Mouse (Mus musculus): ENCODE data around the gene Rapgef1. TPM values are rescaled to one million over a fixed set of nuclear protein-coding genes. Genes with fewer than 3 reads are reported as not detected.

Rapgef1 gene
- polyA plus RNA-seq, 1 experiment from 2014 or later, result 24.1 TPM

GRCm38 (mm10) chr2:29603930-29604329, 15.6 kb upstream of the Rapgef1 start:
- no peak overlapping the region for H3K4me2 ChIP-seq (replicated peaks)
- H3K4me1 ChIP-seq, result no peaks in the 10 kb centered on the region
- no peak overlapping the region for H3K27ac ChIP-seq (replicated peaks)
- H3K27me3 ChIP-seq, result peaks cover 16% of the 10 kb centered on the region
- H3K9ac ChIP-seq (replicated peaks), result no peak overlapping the region
- no peaks in the 10 kb centered on the region for H3K36me3 ChIP-seq
- no peaks in the 10 kb centered on the region for H3K9me3 ChIP-seq
- no peak overlapping the region for H3K4me3 ChIP-seq
- peak; percentile 44; the same call in 1 of the 2 replicates for ATAC-seq (ENCODE audit: low FRiP score, low read depth)
- 1% methylated on average over 3 of the region's 3 CpGs for WGBS

- Histone ChIP-seq H3K9me3 (no peaks in the 10 kb centered on the region), H3K4me3 (no peak overlapping the region), H3K27me3 (peaks cover 16% of the 10 kb centered on the region), H3K4me1 (no peaks in the 10 kb centered on the region), H3K4me2 (replicated peaks) (no peak overlapping the region), H3K27ac (replicated peaks) (no peak overlapping the region), H3K9ac (replicated peaks) (no peak overlapping the region), H3K36me3 (no peaks in the 10 kb centered on the region)
- WGBS, result 87% methylated on average over 5 of the region's 5 CpGs
- ATAC-seq (ENCODE audit: low FRiP score, low read depth), result no peak
Measured at GRCm38 (mm10) chr2:29605591-29605990, 13.9 kb upstream of the Rapgef1 start.

DNA sequence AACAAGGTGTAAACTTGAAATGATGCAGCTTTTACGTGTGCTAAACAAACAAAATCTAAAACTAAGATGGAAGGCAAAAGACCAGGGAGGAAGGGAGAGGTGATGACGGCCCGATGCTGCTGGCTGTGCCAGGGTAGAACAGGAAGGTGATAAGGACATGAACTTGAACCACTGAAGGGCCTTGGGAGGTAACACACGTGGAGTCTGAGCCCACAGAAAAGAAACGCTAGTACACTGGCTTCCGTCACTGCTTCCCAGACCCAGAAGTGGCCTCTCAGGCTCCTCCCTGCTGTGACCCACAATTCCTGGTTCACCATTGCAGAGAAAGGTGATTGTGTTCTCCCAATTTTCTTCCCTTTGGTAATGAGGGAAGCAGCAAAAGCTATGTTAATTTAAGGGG, 13.1 kb upstream of the Rapgef1 start:
- Histone ChIP-seq H3K27me3 (peaks cover 16% of the 10 kb centered on the region), H3K4me3 (no peak overlapping the region), H3K4me1 (no peaks in the 10 kb centered on the region), H3K9me3 (no peaks in the 10 kb centered on the region), H3K4me2 (replicated peaks) (no peak overlapping the region), H3K9ac (replicated peaks) (no peak overlapping the region), H3K27ac (replicated peaks) (no peak overlapping the region), H3K36me3 (no peaks in the 10 kb centered on the region)
- 48% methylated on average over 6 of the region's 6 CpGs for WGBS
- no peak for ATAC-seq (ENCODE audit: low FRiP score, low read depth)

DNA sequence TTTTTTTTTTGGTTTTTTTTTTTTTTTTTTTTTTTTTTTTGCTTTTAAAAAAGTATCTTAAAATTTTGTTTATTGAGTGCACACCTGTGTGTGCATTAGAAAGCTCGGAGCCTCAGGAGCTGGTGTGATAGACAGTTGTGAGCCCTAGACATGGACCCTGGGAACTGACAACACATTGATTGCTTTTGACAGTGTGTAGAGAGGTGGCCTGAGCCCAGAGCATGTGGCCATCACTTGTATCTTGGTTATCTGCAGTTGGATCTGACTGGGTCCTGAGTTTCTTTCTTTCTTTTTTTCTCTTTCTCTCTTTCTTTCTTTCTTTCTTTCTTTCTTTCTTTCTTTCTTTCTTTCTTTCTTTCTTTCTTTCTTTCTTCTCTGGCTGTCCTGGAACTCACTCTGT, 2.2 kb upstream of the Rapgef1 start:
- ATAC-seq (ENCODE audit: low FRiP score, low read depth), result no peak
- no peak overlapping the region for H3K27ac ChIP-seq (replicated peaks)
- no peaks in the 10 kb centered on the region for H3K27me3 ChIP-seq
- peaks cover 19% of the 10 kb centered on the region for H3K4me1 ChIP-seq
- no peak overlapping the region for H3K4me3 ChIP-seq
- H3K9ac ChIP-seq (replicated peaks), result no peak overlapping the region
- no peak overlapping the region for H3K4me2 ChIP-seq (replicated peaks)
- WGBS, result 95% methylated on average over 1 of the region's 1 CpGs
- H3K9me3 ChIP-seq, result no peaks in the 10 kb centered on the region
- H3K36me3 ChIP-seq, result 0 out of 2 replicates have a peak, but pooled peaks cover under 1% of the 10 kb centered on the region

DNA sequence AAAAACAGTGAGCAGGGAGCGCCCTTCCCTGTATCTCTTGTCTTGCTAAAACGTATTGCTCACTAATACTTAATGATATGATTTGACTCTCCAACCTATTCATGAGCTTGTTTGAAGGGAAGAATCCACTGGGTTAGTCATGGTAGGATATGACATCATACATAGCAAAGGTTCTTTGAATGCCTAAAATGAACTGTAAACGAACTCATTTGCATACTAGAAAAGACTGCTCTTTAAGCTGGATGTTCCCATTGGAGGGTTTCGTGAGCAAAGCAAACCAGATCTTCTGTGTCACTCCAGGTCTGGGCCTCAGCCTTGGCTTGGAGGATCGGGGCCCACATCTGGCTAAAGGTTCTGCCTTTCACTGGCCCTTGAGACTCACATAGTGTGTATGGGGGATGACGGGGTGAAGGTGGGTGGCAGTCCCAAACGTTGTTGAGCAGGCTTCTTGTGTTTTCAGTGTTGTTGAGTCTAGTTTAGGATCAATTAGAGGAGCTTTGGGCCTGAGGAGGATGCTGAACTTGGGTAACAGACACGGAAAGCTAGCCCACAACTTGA, 515 bp upstream of the Rapgef1 start:
- H3K4me2 ChIP-seq (replicated peaks), result peak overlapping the region; percentile 29
- H3K27ac ChIP-seq (replicated peaks), result no peak overlapping the region
- peak overlapping the region; percentile 83; the same call in 1 of the 2 replicates for H3K4me3 ChIP-seq
- peak; percentile 47 for ATAC-seq (ENCODE audit: low FRiP score, low read depth)
- H3K9ac ChIP-seq (replicated peaks), result no peak overlapping the region
- 64% methylated on average over 8 of the region's 8 CpGs for WGBS
- no peaks in the 10 kb centered on the region for H3K27me3 ChIP-seq
- 0 out of 2 replicates have a peak, but pooled peaks cover 6% of the 10 kb centered on the region for H3K36me3 ChIP-seq
- H3K4me1 ChIP-seq, result peaks cover 31% of the 10 kb centered on the region
- H3K9me3 ChIP-seq, result no peaks in the 10 kb centered on the region

GRCm38 (mm10) chr2:29620301-29620827, 844 bp downstream of the Rapgef1 start:
- Histone ChIP-seq H3K27me3 (no peaks in the 10 kb centered on the region), H3K4me2 (replicated peaks) (peak overlapping the region; percentile 92), H3K9ac (replicated peaks) (peak overlapping the region; percentile 89), H3K27ac (replicated peaks) (peak overlapping the region; percentile 95), H3K36me3 (0 out of 2 replicates have a peak, but pooled peaks cover 6% of the 10 kb centered on the region), H3K4me1 (peaks cover 34% of the 10 kb centered on the region), H3K4me3 (peak overlapping the region; percentile 83), H3K9me3 (no peaks in the 10 kb centered on the region)
- no peak; the same call in 1 of the 2 replicates for ATAC-seq (ENCODE audit: low FRiP score, low read depth)
- under 1% methylated on average over 15 of the region's 15 CpGs for WGBS

DNA sequence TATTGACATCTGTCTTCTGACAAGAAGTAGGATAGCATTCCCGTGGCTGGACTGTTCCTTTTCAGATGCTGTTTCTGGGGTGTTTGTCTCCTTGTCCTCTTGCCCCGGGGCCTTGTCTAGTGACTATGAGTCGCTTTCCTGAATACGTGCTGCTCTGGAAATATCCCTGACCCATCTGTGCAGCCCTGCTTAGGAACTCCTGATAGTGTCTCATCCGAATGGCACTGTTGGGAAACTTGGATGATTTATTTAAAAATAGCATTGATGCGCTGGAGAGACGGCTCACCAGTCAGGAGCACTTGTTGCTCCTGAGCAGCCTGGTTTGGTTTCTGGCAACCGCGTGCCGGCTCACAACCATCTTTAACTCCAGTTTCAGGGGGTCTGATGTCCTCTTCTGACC, 1.6 kb downstream of the Rapgef1 start:
- H3K27me3 ChIP-seq, result no peaks in the 10 kb centered on the region
- 81% methylated on average over 10 of the region's 10 CpGs for WGBS
- peak overlapping the region; percentile 89 for H3K9ac ChIP-seq (replicated peaks)
- peak overlapping the region; percentile 92 for H3K4me2 ChIP-seq (replicated peaks)
- no peak overlapping the region for H3K27ac ChIP-seq (replicated peaks)
- peaks cover 34% of the 10 kb centered on the region for H3K4me1 ChIP-seq
- no peak for ATAC-seq (ENCODE audit: low FRiP score, low read depth)
- peak overlapping the region; percentile 83 for H3K4me3 ChIP-seq
- H3K9me3 ChIP-seq, result no peaks in the 10 kb centered on the region
- H3K36me3 ChIP-seq, result 0 out of 2 replicates have a peak, but pooled peaks cover 6% of the 10 kb centered on the region

DNA sequence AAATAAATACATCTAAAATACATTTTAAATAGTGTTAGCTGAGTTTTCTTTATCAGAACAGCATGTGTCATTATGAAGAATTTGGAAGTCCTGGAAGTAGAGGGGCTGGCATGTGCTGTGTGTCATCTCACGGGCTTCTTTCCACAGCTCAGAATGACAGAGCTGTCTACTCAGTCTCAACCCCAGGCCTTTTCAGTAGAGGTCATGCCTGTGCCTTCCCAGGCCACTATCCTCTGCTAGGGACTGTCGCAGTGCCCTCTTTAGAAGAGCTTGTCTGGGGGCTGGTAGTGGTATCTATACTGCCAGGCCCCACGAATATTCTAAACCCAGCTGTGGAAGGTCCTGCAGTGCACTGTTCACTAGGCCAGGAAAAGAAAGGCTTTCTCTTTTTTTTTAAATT, 2.1 kb downstream of the Rapgef1 start:
- Histone ChIP-seq H3K4me3 (no peak overlapping the region), H3K27ac (replicated peaks) (no peak overlapping the region), H3K27me3 (no peaks in the 10 kb centered on the region), H3K9me3 (no peaks in the 10 kb centered on the region), H3K4me2 (replicated peaks) (peak overlapping the region; percentile 92), H3K9ac (replicated peaks) (no peak overlapping the region), H3K36me3 (0 out of 2 replicates have a peak, but pooled peaks cover 6% of the 10 kb centered on the region), H3K4me1 (peaks cover 34% of the 10 kb centered on the region)
- no peak for ATAC-seq (ENCODE audit: low FRiP score, low read depth)
- 90% methylated on average over 3 of the region's 3 CpGs for WGBS

DNA sequence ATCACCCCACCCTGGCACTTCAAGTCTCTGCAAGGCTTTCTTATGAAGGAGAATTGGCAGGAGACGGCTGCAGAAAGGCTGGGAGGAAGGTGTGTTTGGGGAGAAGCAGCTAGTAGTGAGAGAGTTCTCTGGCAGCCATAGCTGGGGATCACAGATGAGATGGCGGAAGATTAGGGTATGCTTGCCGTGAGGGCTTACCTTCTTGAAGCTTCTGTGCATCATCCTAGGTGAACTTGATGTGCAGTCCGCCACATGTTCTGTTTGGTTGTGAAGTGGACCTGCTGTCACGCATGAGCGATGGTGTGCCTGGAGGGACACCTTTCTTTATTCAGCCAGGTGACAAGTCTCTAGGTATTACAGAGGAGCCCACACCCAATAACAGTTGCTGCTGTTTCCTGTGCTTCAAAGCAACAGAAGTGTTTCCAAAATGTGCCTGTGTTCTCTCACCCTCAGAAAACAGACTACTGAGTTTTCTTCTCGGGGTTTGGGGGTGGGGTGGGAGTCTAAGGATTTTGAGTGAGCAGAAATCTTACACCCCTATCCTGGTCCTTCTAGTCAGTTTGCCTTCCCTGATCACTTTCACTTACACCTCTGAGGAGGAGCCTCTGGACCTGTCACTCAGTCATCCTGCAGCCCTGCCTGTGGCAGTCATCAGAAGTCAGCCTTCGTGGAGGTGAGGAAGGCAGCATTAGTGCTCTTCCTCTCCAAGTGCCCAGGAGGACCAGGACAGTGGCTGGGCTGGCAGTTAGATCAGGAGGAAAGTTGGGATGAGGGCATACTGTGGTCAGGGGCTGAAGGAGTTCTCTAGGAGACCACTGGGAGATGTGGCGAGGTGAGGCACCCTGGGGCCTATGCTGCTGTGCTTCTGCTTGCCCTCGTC, 2.8 kb downstream of the Rapgef1 start:
- Histone ChIP-seq H3K9ac (replicated peaks) (no peak overlapping the region), H3K9me3 (no peaks in the 10 kb centered on the region), H3K4me2 (replicated peaks) (no peak overlapping the region), H3K27ac (replicated peaks) (no peak overlapping the region), H3K27me3 (no peaks in the 10 kb centered on the region), H3K36me3 (0 out of 2 replicates have a peak, but pooled peaks cover 6% of the 10 kb centered on the region), H3K4me3 (no peak overlapping the region), H3K4me1 (peaks cover 34% of the 10 kb centered on the region)
- WGBS, result 88% methylated on average over 10 of the region's 10 CpGs
- ATAC-seq (ENCODE audit: low FRiP score, low read depth), result no peak

DNA sequence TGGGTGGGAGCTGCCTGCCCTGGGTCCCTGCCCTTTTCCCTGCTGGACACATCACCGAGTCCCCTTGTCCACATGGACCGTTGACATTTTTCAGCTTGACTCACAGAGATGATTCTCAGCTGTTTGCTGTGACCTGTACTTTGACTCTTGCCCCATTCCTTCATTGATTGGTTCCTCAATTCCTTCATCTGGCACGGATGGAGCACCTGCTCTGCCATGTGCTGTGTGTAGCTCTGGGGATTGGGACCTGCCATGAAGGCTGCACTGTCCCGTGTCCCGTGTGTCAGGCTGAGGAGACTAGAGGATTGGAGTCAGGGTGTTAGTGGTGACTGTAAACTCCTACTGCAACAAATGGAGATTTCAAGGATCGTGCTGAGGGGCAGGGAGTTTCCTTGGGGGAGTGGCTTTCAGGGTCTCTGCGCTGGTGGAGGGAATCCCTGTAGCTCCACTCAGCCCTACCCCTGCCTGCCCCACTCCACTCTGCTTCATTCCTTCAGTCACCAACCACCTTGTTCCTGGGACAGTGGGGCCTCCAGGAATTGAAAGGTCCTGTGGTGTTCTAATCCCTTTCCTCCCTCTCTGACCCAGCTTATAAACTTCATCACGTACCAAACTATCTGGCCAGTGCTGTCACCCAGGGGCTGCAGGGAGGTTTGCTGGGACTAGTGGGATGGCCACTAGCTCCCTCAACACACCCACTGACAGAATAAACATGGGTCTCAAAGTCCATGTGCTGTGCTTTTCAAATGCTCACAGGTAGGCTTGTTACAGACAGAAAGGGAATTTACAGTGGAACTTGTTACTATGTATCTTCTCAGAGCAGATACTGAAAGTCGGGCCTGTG, 3.9 kb downstream of the Rapgef1 start:
- 0 out of 2 replicates have a peak, but pooled peaks cover 6% of the 10 kb centered on the region for H3K36me3 ChIP-seq
- H3K9ac ChIP-seq (replicated peaks), result no peak overlapping the region
- H3K9me3 ChIP-seq, result no peaks in the 10 kb centered on the region
- H3K27me3 ChIP-seq, result no peaks in the 10 kb centered on the region
- peaks cover 39% of the 10 kb centered on the region for H3K4me1 ChIP-seq
- no peak overlapping the region for H3K4me3 ChIP-seq
- 79% methylated on average over 9 of the region's 9 CpGs for WGBS
- H3K4me2 ChIP-seq (replicated peaks), result no peak overlapping the region
- no peak overlapping the region for H3K27ac ChIP-seq (replicated peaks)
- ATAC-seq (ENCODE audit: low FRiP score, low read depth), result no peak

GRCm38 (mm10) chr2:29624091-29624608, 4.6 kb downstream of the Rapgef1 start:
- no peak for ATAC-seq (ENCODE audit: low FRiP score, low read depth)
- H3K9ac ChIP-seq (replicated peaks), result no peak overlapping the region
- no peaks in the 10 kb centered on the region for H3K27me3 ChIP-seq
- 91% methylated on average over 4 of the region's 4 CpGs for WGBS
- H3K27ac ChIP-seq (replicated peaks), result no peak overlapping the region
- H3K4me3 ChIP-seq, result no peak overlapping the region
- H3K4me1 ChIP-seq, result peaks cover 38% of the 10 kb centered on the region
- H3K9me3 ChIP-seq, result no peaks in the 10 kb centered on the region
- H3K36me3 ChIP-seq, result 0 out of 2 replicates have a peak, but pooled peaks cover 6% of the 10 kb centered on the region
- H3K4me2 ChIP-seq (replicated peaks), result no peak overlapping the region
